11 mouse cellular contexts compared by ENCODE assay signal in genomic region chr8:117772597-117772996, GRCm38 (mm10). TPM values are rescaled to one million over a fixed set of nuclear protein-coding genes. Genes with fewer than 3 reads are reported as not detected.
A peak's percentile ranks its signal among the peaks of the same experiment; 100 is the strongest.
DNase-seq lines count a peak whose midpoint lies in the region; ATAC-seq lines count a peak whose summit lies in the region.
"Had no signal": no experiment of that assay in that cellular context is flagged by ENCODE, and none has a peak within 500 bp of the region (broad histone marks: within the 10 kb centered on the region; RNA-seq: fewer than 3 reads in every experiment).

No protein-coding gene starts in this region.

- no peak overlapping the region for H3K9ac ChIP-seq in liver, embryonic 13.5 days
- H3K9ac ChIP-seq: forebrain, embryonic 13.5 days; limb, embryonic 12.5 days; neural tube, embryonic 12.5 days had no signal

- no peak overlapping the region for H3K27ac ChIP-seq in liver, embryonic 13.5 days
- H3K27ac ChIP-seq: forebrain, embryonic 13.5 days; limb, embryonic 12.5 days; neural tube, embryonic 12.5 days had no signal

- no peak overlapping the region for H3K4me3 ChIP-seq in liver, embryonic 13.5 days (replicated peaks)
- H3K4me3 ChIP-seq: forebrain, embryonic 13.5 days; limb, embryonic 12.5 days; neural tube, embryonic 12.5 days had no signal

- ATAC-seq in liver, embryonic 13.5 days (ENCODE audit: low read depth) = no peak
- ATAC-seq: forebrain, embryonic 13.5 days had no signal

- H3K4me2 ChIP-seq in liver, embryonic 13.5 days = no peak overlapping the region
- H3K4me2 ChIP-seq: forebrain, embryonic 13.5 days; limb, embryonic 12.5 days; neural tube, embryonic 12.5 days had no signal

- no peaks in the 10 kb centered on the region for H3K9me3 ChIP-seq in liver, embryonic 13.5 days (replicated peaks)
- H3K9me3 ChIP-seq: forebrain, embryonic 13.5 days; limb, embryonic 12.5 days; neural tube, embryonic 12.5 days had no signal

- DNase-seq in embryo, embryonic 10 days (ENCODE audit: low spot score) = peak; percentile 10
- no peak for DNase-seq in embryo, embryonic 10.5 days (ENCODE audit: low spot score)
- DNase-seq in urinary bladder, adult 18-20 months (ENCODE audit: low spot score in 2 of 2) = peak; percentile 18 to 29
- DNase-seq in urinary bladder, postnatal 10 days (ENCODE audit: low spot score) = no peak
- DNase-seq in liver, embryonic 13.5 days = peak; percentile 13
- DNase-seq in urinary bladder, postnatal 36 days (ENCODE audit: low spot score in 2 of 2) = peak; percentile 12 to 22
- no peak for DNase-seq in adipocyte (ENCODE audit: low spot score)
- DNase-seq in heart, adult 8-10 months (ENCODE audit: low spot score) = no peak

- peaks cover 37% of the 10 kb centered on the region for H3K4me1 ChIP-seq in liver, embryonic 13.5 days (replicated peaks)
- H3K4me1 ChIP-seq: forebrain, embryonic 13.5 days; limb, embryonic 12.5 days; neural tube, embryonic 12.5 days had no signal

- H3K27me3 ChIP-seq in liver, embryonic 13.5 days = no peaks in the 10 kb centered on the region
- H3K27me3 ChIP-seq: forebrain, embryonic 13.5 days; limb, embryonic 12.5 days; neural tube, embryonic 12.5 days had no signal

- 26% methylated on average over 2 of the region's 2 CpGs for WGBS in liver, embryonic 13.5 days (ENCODE audit: insufficient replicate concordance)

- no peaks in the 10 kb centered on the region for H3K36me3 ChIP-seq in liver, embryonic 13.5 days
- H3K36me3 ChIP-seq: limb, embryonic 12.5 days; neural tube, embryonic 12.5 days had no signal

RNA-seq across cellular contexts. Expression of gene Mphosph6, which starts 29.1 kb away (rescaled TPM):
- polyA plus RNA-seq in liver, embryonic 13.5 days (2015; fragmentation: Nextera tagmentation; extraction: Ambion mirVana) = 44.9 and 53.7 TPM in 2 replicates
- 10 to 100 TPM in 2 of 4 experiments, 1 to 10 TPM in 2; 4.7 to 10.2 (median 9.4) TPM for total RNA-seq in heart, adult 8-10 months (2022)

Comparison
In these comparisons a context has a peak if more than half of its experiments do, and no peak if none do; other contexts are left out.
1. DNase-seq: peak in embryo, embryonic 10 days (single experiment), urinary bladder, adult 18-20 months (2 of 2), liver, embryonic 13.5 days (single experiment) and urinary bladder, postnatal 36 days (2 of 2); none in embryo, embryonic 10.5 days (single experiment), urinary bladder, postnatal 10 days (single experiment), adipocyte (single experiment) and heart, adult 8-10 months (single experiment).